Mouse (Mus musculus): Measurements from ENCODE around the gene Alkbh6. TPM values are rescaled to one million over a fixed set of nuclear protein-coding genes. Genes with fewer than 3 reads are reported as not detected.
A peak's percentile ranks its signal among the peaks of the same experiment; 100 is the strongest.

Gene Alkbh6
- 124 and 169 TPM in 2 replicates for polyA plus RNA-seq (2012; rRNA removed)
- 79.7 and 86.6 TPM in 2 replicates for polyA plus RNA-seq (2014; fragmentation: Nextera tagmentation; extraction: Ambion mirVana)

GRCm38 (mm10) chr7:30308076-30309005 lies at the start of gene Alkbh6:
Alkbh6 (plus strand) TSS chr7:30308717.
- H3K9ac ChIP-seq (ENCODE audit: low read depth, low read length, severe bottlenecking), result peak within 1 kb of the TSS; percentile 61
- no peaks in the 10 kb centered on the region for H3K9me3 ChIP-seq (ENCODE audit: control insufficient read depth, low read length)
- peak within 1 kb of the TSS; percentile 80 for H3K4me2 ChIP-seq (replicated peaks; ENCODE audit: low read depth, low read length, severe bottlenecking)
- ATAC-seq (ENCODE audit: low FRiP score, low read depth), result peak; percentile 99
- peaks cover 45% of the 10 kb centered on the region for H3K36me3 ChIP-seq (ENCODE audit: control insufficient read depth, insufficient read depth, low read length)
- peaks cover 5% of the 10 kb centered on the region for H3K4me1 ChIP-seq (ENCODE audit: control insufficient read depth, insufficient read depth, low read length)
- no peaks in the 10 kb centered on the region for H3K27me3 ChIP-seq (ENCODE audit: control insufficient read depth, insufficient read depth, low read length)
- no peak within 1 kb of the TSS for H3K27ac ChIP-seq (replicated peaks; ENCODE audit: low read depth, low read length)
- peak within 1 kb of the TSS; percentile 61 for H3K4me3 ChIP-seq (replicated peaks; ENCODE audit: low read length)
- no peak for TF ChIP-seq POLR2A (IDR thresholded peaks at IDR 0.05; ENCODE audit: borderline replicate concordance, extremely low read depth, insufficient read depth, insufficient read length)
- peak; percentile 97 for DNase-seq (ENCODE audit: low spot score)
- WGBS, result 3% methylated on average over 27 of the region's 27 CpGs

- Histone ChIP-seq H3K36me3 (ENCODE audit: control insufficient read depth, insufficient read depth, low read length) (peaks cover 9% of the 10 kb centered on the region; the same call in 1 of the 2 replicates), H3K4me2 (replicated peaks; ENCODE audit: low read depth, low read length, severe bottlenecking) (no peak overlapping the region), H3K4me1 (ENCODE audit: control insufficient read depth, insufficient read depth, low read length) (no peaks in the 10 kb centered on the region), H3K4me3 (replicated peaks; ENCODE audit: low read length) (no peak overlapping the region), H3K27me3 (ENCODE audit: control insufficient read depth, insufficient read depth, low read length) (no peaks in the 10 kb centered on the region), H3K9me3 (ENCODE audit: control insufficient read depth, low read length) (no peaks in the 10 kb centered on the region), H3K27ac (replicated peaks; ENCODE audit: low read depth, low read length) (no peak overlapping the region), H3K9ac (ENCODE audit: low read depth, low read length, severe bottlenecking) (no peak overlapping the region)
- ATAC-seq (ENCODE audit: low FRiP score, low read depth) (no peak), DNase-seq (ENCODE audit: low spot score) (no peak)
- no peak for TF ChIP-seq POLR2A (IDR thresholded peaks at IDR 0.05; ENCODE audit: borderline replicate concordance, extremely low read depth, insufficient read depth, insufficient read length)
- 79% methylated on average over 2 of the region's 2 CpGs for WGBS
These were observed 43.5 kb upstream of the Alkbh6 start for GRCm38 (mm10) chr7:30265041-30265440.

GRCm38 (mm10) chr7:30265531-30265930 lies 43.0 kb upstream of the Alkbh6 start:
- WGBS, result 91% methylated on average over 5 of the region's 5 CpGs
- TF ChIP-seq POLR2A (IDR thresholded peaks at IDR 0.05; ENCODE audit: borderline replicate concordance, extremely low read depth, insufficient read depth, insufficient read length), result no peak
- Histone ChIP-seq H3K4me3 (replicated peaks; ENCODE audit: low read length) (no peak overlapping the region), H3K9ac (ENCODE audit: low read depth, low read length, severe bottlenecking) (no peak overlapping the region), H3K27ac (replicated peaks; ENCODE audit: low read depth, low read length) (no peak overlapping the region), H3K4me1 (ENCODE audit: control insufficient read depth, insufficient read depth, low read length) (no peaks in the 10 kb centered on the region), H3K36me3 (ENCODE audit: control insufficient read depth, insufficient read depth, low read length) (peaks cover 9% of the 10 kb centered on the region; the same call in 1 of the 2 replicates), H3K4me2 (replicated peaks; ENCODE audit: low read depth, low read length, severe bottlenecking) (no peak overlapping the region), H3K27me3 (ENCODE audit: control insufficient read depth, insufficient read depth, low read length) (no peaks in the 10 kb centered on the region), H3K9me3 (ENCODE audit: control insufficient read depth, low read length) (no peaks in the 10 kb centered on the region)
- ATAC-seq (ENCODE audit: low FRiP score, low read depth) (no peak), DNase-seq (ENCODE audit: low spot score) (no peak)

GRCm38 (mm10) chr7:30265935-30266334 lies 42.6 kb upstream of the Alkbh6 start:
- no peak overlapping the region for H3K4me2 ChIP-seq (replicated peaks; ENCODE audit: low read depth, low read length, severe bottlenecking)
- H3K27ac ChIP-seq (replicated peaks; ENCODE audit: low read depth, low read length), result no peak overlapping the region
- WGBS, result 88% methylated on average over 7 of the region's 7 CpGs
- H3K4me3 ChIP-seq (replicated peaks; ENCODE audit: low read length), result no peak overlapping the region
- no peaks in the 10 kb centered on the region for H3K27me3 ChIP-seq (ENCODE audit: control insufficient read depth, insufficient read depth, low read length)
- H3K9me3 ChIP-seq (ENCODE audit: control insufficient read depth, low read length), result no peaks in the 10 kb centered on the region
- no peak overlapping the region for H3K9ac ChIP-seq (ENCODE audit: low read depth, low read length, severe bottlenecking)
- no peak for ATAC-seq (ENCODE audit: low FRiP score, low read depth)
- no peak for TF ChIP-seq POLR2A (IDR thresholded peaks at IDR 0.05; ENCODE audit: borderline replicate concordance, extremely low read depth, insufficient read depth, insufficient read length)
- peaks cover 9% of the 10 kb centered on the region; the same call in 1 of the 2 replicates for H3K36me3 ChIP-seq (ENCODE audit: control insufficient read depth, insufficient read depth, low read length)
- no peak for DNase-seq (ENCODE audit: low spot score)
- no peaks in the 10 kb centered on the region for H3K4me1 ChIP-seq (ENCODE audit: control insufficient read depth, insufficient read depth, low read length)

- TF ChIP-seq POLR2A (IDR thresholded peaks at IDR 0.05; ENCODE audit: borderline replicate concordance, extremely low read depth, insufficient read depth, insufficient read length), result no peak
- Histone ChIP-seq H3K9me3 (ENCODE audit: control insufficient read depth, low read length) (no peaks in the 10 kb centered on the region), H3K27ac (replicated peaks; ENCODE audit: low read depth, low read length) (no peak overlapping the region), H3K9ac (ENCODE audit: low read depth, low read length, severe bottlenecking) (no peak overlapping the region), H3K4me1 (ENCODE audit: control insufficient read depth, insufficient read depth, low read length) (no peaks in the 10 kb centered on the region), H3K36me3 (ENCODE audit: control insufficient read depth, insufficient read depth, low read length) (peaks cover 5% of the 10 kb centered on the region; the same call in 1 of the 2 replicates), H3K27me3 (ENCODE audit: control insufficient read depth, insufficient read depth, low read length) (no peaks in the 10 kb centered on the region), H3K4me3 (replicated peaks; ENCODE audit: low read length) (no peak overlapping the region), H3K4me2 (replicated peaks; ENCODE audit: low read depth, low read length, severe bottlenecking) (no peak overlapping the region)
- no peak for ATAC-seq (ENCODE audit: low FRiP score, low read depth)
- 89% methylated on average over 3 of the region's 3 CpGs for WGBS
- no peak for DNase-seq (ENCODE audit: low spot score)
These were observed 41.7 kb upstream of the Alkbh6 start for GRCm38 (mm10) chr7:30266780-30267179.
